Mouse (Mus musculus): Measurements from ENCODE around the gene Bfsp1.

Bfsp1 gene

DNA sequence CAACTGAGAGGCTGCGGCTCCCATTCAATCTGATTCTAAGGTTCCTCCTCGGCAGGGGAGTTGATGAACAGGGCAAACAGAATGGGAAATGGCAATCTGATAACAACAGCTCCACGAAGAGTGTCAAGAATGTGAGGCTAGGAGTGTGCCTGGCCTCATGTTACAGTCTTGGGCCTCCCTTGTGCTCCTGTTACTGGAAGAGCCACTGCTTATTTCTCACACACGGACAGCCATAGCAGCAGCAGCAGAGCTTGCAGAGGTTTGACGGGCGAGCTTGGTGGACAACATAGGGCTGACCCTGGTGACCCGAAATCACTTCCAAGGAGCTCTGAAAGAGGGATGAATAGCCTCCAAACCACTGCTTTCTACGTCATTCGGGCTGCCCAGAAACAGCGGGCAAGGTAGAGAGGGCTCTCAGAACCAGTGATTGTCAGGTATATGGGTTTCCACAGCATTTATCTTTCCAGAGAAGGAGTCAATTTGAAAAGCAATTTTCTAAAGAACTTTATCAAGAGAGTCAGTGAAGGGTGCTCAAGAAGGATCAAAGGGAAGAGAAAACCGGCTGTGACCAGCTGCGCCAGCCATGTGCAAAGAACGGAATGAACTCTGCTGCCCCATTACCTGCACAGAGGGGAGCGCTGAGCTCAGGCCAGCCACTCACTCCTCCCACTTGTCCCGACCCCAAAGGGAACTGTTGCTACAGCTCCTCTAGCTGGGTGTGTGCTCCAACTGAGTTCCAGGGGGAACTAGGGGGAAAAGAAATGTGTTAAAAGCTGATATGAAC, 56.6 kb downstream of the Bfsp1 start:
- intact Hi-C loops (cut with DNase I), result no loop called here

DNA sequence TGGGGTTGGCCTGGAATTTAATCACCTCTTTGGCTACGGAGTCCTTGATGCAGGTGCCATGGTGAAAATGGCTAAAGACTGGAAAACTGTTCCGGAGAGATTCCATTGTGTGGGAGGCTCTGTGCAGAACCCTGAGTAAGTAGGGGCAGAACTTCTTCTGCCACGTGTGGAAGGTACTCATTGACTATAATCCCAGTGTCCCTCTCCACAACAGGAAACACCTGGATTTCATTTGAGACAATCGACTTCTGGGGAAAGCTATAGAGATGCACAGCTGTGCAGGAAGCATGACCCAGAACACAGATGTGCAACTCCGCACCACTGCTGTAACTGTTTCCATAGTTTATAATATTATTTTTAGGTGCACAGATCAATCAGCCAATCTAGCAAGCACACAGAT, 61.9 kb downstream of the Bfsp1 start:
- intact Hi-C loops (cut with DNase I), result no loop called here

DNA sequence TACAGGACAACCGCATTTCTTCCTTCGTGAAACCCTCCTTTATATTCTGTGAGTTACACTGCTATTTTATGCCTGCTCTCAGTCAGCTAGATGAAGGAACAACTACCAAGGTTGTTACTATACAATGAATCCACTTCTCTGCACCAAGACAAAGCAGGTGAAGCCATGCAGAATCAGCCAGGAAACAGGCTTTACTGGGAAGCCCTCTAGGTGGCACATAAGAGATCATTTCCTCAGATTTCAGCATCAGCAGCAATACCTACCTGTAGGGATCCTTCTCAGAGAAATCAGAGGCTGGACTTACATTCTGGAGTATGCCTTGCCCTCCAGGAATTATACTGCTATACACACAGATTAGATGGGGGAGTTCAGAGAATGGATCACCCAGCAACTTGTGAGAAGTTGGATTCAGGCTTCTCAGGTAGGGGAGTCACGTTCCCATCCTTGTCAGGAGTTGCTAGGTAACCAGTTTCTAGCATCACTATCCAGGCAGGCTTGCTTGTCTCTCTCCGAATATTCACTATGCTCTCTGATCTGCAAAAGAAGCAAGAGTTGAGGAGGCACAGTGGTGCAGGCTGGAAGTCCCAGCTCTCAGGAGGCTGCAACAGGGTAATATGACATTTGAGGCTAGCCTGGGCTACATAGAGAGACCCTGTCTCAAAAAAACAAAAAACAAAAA, 66.5 kb downstream of the Bfsp1 start:
- intact Hi-C loops (cut with DNase I), result no loop called here

DNA sequence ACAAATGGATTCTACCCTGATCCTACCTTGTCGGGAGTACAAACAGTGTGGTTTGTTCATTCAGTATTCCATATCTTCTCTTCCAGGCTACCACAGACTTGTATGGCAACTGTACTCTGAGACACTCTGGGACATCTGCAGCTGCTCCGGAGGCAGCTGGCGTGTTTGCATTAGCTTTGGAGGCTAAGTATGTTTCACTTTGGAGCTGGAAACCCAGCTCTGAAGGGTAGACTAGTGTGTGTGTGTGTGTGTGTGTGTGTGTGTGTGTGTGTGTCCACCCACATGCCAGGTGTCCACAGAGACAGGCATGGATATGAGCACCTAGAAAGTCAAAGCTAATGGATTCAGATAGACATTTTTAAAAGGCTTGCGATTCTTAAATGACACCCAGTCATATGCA, 67.1 kb downstream of the Bfsp1 start:
- intact Hi-C loops (cut with DNase I), result no loop called here

DNA sequence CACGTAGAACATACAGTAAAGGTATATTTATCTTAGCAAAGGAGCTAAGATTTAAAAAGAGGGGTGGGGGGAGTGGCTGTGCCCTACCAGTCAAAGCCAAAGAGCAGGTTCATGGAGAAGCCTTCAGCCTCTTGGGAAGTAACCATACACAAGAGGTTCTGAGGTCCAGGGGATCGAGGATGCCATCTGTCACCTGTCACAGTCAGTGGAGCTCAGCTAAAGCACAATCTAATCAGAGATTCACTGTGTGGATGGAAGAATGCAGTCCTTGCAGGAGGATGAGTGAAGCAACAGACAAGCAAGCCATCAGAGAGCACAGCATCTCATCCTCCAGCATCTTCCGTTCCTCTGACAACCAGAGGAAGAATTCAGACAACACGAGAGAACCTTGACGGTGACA, 73.1 kb downstream of the Bfsp1 start:
- intact Hi-C loops (cut with DNase I), result loop anchor here (10.0 kb wide), 1 partner anchor 255 kb away; no protein-coding TSS in a partner anchor

DNA sequence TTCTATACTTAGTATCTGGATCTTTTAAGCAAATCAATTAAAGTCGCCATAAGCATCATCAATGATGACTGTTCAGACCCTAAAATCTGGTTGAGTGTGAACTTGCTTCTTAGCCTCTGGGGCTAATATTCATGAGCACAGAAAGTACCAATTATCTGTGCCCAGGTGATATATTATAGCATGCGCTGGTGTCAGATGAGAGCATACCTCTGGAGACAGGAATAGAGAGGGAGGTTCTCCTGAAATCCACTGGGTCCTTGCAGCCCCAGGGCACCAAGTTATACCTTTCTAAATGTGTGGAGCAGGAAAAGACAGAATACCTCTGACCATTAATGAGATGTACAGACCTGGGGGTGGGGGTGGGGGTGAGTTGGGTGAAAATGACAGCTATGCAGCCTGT, 82.7 kb downstream of the Bfsp1 start:
- intact Hi-C loops (cut with DNase I), result loop anchor here (10.0 kb wide), 1 partner anchor 246 kb away; no protein-coding TSS in a partner anchor

Data from adrenal gland (tissue).